Mouse (Mus musculus) kidney, adult 2 months (tissue): ENCODE measurements around the gene Zc3h7b.

Source experiments
- CTCF ChIP-seq: fragments of 200-500 bp; conservative IDR thresholded peaks from 2 replicates; pipeline ENCODE4 v1.5.1; 2011; ENCODE audit warnings: low read depth, mild to moderate bottlenecking, control low read depth, low read length, moderate library complexity, mixed read lengths; ENCODE audit not compliant: insufficient read depth, insufficient read length
- POLR2A ChIP-seq: fragments of 200-500 bp; IDR thresholded peaks from one replicate; pipeline ENCODE4 v1.6.1; 2011; ENCODE audit warnings: low read depth, low read length, control low read depth

- TF ChIP-seq CTCF: no peak
- no peak for TF ChIP-seq POLR2A
Measured at GRCm38 (mm10) chr15:81829208-81829580, 84.3 kb downstream of the Zc3h7b start.
